Mouse (Mus musculus) small intestine, adult 2 months (tissue): ENCODE measurements around the gene Slit2.

ENCODE experiments used
- CTCF ChIP-seq: fragments of 200-500 bp; IDR thresholded peaks from 2 replicates; pipeline ENCODE4 v1.5.1; 2012; ENCODE audit warnings: low read depth, mild to moderate bottlenecking, control low read depth, inconsistent platforms, low read length, moderate library complexity, mixed read lengths; ENCODE audit not compliant: insufficient replicate concordance, insufficient read length; ENCODE audit errors: extremely low read depth
- POLR2A ChIP-seq: fragments of 200-500 bp; IDR thresholded peaks from 2 replicates; pipeline ENCODE4 v1.6.1; 2012; ENCODE audit warnings: low read depth, mild to moderate bottlenecking, control low read depth, inconsistent platforms, low read length, moderate library complexity

- TF ChIP-seq CTCF (no peak), POLR2A (no peak)
Observed at GRCm38 (mm10) chr5:47984584-47985197, 1.8 kb downstream of the Slit2 start.
